Comparison of ENCODE assay signal across 8 mouse cellular contexts in genomic region chrX:162887931-162888511, GRCm38 (mm10). TPM values are rescaled to one million over a fixed set of nuclear protein-coding genes. Genes with fewer than 3 reads are reported as not detected.
DNase-seq lines count a peak whose midpoint lies in the region; ATAC-seq and TF ChIP-seq lines count a peak whose summit lies in the region.

Gene Syap1, minus strand, starts transcription at chrX:162888447.

- intact Hi-C loops in heart, postnatal 14 days (cut with DNase I) = no loop called here

- H3K9me3 ChIP-seq in forebrain, embryonic 15.5 days = no peaks in the 10 kb centered on the region
- H3K9me3 ChIP-seq in neural tube, embryonic 14.5 days (ENCODE audit: control insufficient read depth, low read length) = no peaks in the 10 kb centered on the region

- peak within 1 kb of the TSS; percentile 68 for H3K4me3 ChIP-seq in forebrain, embryonic 15.5 days
- H3K4me3 ChIP-seq in neural tube, embryonic 14.5 days (ENCODE audit: low read depth, low read length) = peak within 1 kb of the TSS; percentile 56
- H3K4me3 ChIP-seq in testis, adult 2 months (ENCODE audit: control insufficient read depth, low read depth, low read length) = peak within 1 kb of the TSS; percentile 92

- no peak for TF ChIP-seq CTCF in testis, adult 2 months (IDR thresholded peaks at IDR 0.05; ENCODE audit: control insufficient read depth, insufficient read depth, insufficient replicate concordance, low read depth, low read length)

- WGBS in forebrain, embryonic 15.5 days = 24% methylated on average over 46 of the region's 47 CpGs
- WGBS in large intestine, adult 2 months = 13% methylated on average over 37 of the region's 47 CpGs
- WGBS in neural tube, embryonic 14.5 days = 20% methylated on average over 41 of the region's 47 CpGs

- peak within 1 kb of the TSS; percentile 53 for H3K4me2 ChIP-seq in forebrain, embryonic 15.5 days (replicated peaks)
- H3K4me2 ChIP-seq in neural tube, embryonic 14.5 days (ENCODE audit: low read depth, low read length) = peak within 1 kb of the TSS; percentile 49

- H3K36me3 ChIP-seq in forebrain, embryonic 15.5 days = no peaks in the 10 kb centered on the region
- no peaks in the 10 kb centered on the region for H3K36me3 ChIP-seq in neural tube, embryonic 14.5 days (ENCODE audit: control insufficient read depth, insufficient read depth, low read length)
- no peaks in the 10 kb centered on the region for H3K36me3 ChIP-seq in testis, adult 2 months (ENCODE audit: control insufficient read depth, insufficient read depth, low read length)

- H3K9ac ChIP-seq in forebrain, embryonic 15.5 days (replicated peaks) = peak within 1 kb of the TSS; percentile 69
- peak within 1 kb of the TSS; percentile 80 for H3K9ac ChIP-seq in neural tube, embryonic 14.5 days (replicated peaks; ENCODE audit: low read depth, low read length)

- peak; percentile 97 for ATAC-seq in forebrain, embryonic 15.5 days (replicated peaks)
- ATAC-seq in neural tube, embryonic 14.5 days (ENCODE audit: low read depth) = peak; percentile 96

- no peaks in the 10 kb centered on the region for H3K27me3 ChIP-seq in forebrain, embryonic 15.5 days
- H3K27me3 ChIP-seq in neural tube, embryonic 14.5 days (ENCODE audit: control insufficient read depth, insufficient read depth, low read length) = no peaks in the 10 kb centered on the region
- H3K27me3 ChIP-seq in testis, adult 2 months (ENCODE audit: control insufficient read depth, insufficient read depth, low read length) = no peaks in the 10 kb centered on the region

- DNase-seq in ES-CJ7 (ENCODE audit: low read depth, low spot score) = peak; percentile 70
- peak; percentile 73 for DNase-seq in cerebellum, adult 11 months
- DNase-seq in heart, postnatal 14 days = peak; percentile 87
- DNase-seq in large intestine, adult 2 months (ENCODE audit: low read depth, low spot score) = peak; percentile 22
- DNase-seq in lung, adult 18-20 months = peak; percentile 82 to 85

- H3K27ac ChIP-seq in forebrain, embryonic 15.5 days (replicated peaks) = peak within 1 kb of the TSS; percentile 70
- H3K27ac ChIP-seq in neural tube, embryonic 14.5 days (ENCODE audit: low read depth, low read length) = peak within 1 kb of the TSS; percentile 48; the same call in 1 of the 2 replicates
- peak within 1 kb of the TSS; percentile 85 for H3K27ac ChIP-seq in testis, adult 2 months (ENCODE audit: control insufficient read depth, insufficient read depth, low read depth, low read length)

- peaks cover 11% of the 10 kb centered on the region for H3K4me1 ChIP-seq in forebrain, embryonic 15.5 days
- no peaks in the 10 kb centered on the region for H3K4me1 ChIP-seq in neural tube, embryonic 14.5 days (ENCODE audit: control insufficient read depth, insufficient read depth, low read length)
- no peaks in the 10 kb centered on the region for H3K4me1 ChIP-seq in testis, adult 2 months (ENCODE audit: control insufficient read depth, insufficient read depth, low read length)

- TF ChIP-seq POLR2A in testis, adult 2 months (IDR thresholded peaks at IDR 0.05; ENCODE audit: control insufficient read depth, low read depth, low read length) = peak; percentile 63; the same call in 1 of the 2 replicates

RNA-seq across cellular contexts. Expression of gene Syap1, which starts in this region (rescaled TPM):
- 30.1 and 31.2 TPM in 2 replicates for polyA plus RNA-seq in forebrain, embryonic 15.5 days (2015; fragmentation: Nextera tagmentation; extraction: Ambion mirVana)
- 10 to 100 TPM; 32.1 to 32.8 TPM for total RNA-seq in heart, postnatal 14 days (2021)
- 7.8 and 12.5 TPM in 2 replicates for polyA plus RNA-seq in large intestine, adult 2 months (2012; rRNA removed)
- 34.6 and 39.5 TPM in 2 replicates for polyA plus RNA-seq in neural tube, embryonic 14.5 days (2014; fragmentation: Nextera tagmentation; extraction: Ambion mirVana)
- polyA plus RNA-seq in testis, adult 2 months (2012; rRNA removed) = 6.0 and 8.9 TPM in 2 replicates

Comparison
In these comparisons a context has a peak if more than half of its experiments do, and no peak if none do; other contexts are left out.
1. Peak in every context shown above with its lines: DNase-seq, ATAC-seq, H3K4me3 ChIP-seq and H3K27ac ChIP-seq.
2. DNase-seq: peak in every context shown above with its lines; median percentile 87 in heart, postnatal 14 days; 84 in lung, adult 18-20 months; 73 in cerebellum, adult 11 months; 70 in ES-CJ7; 22 in large intestine, adult 2 months.